Mouse (Mus musculus) neural tube, embryonic 15.5 days (tissue): ENCODE measurements around the gene Palm. TPM values are rescaled to one million over a fixed set of nuclear protein-coding genes. Genes with fewer than 3 reads are reported as not detected.
A peak's percentile ranks its signal among the peaks of the same experiment; 100 is the strongest.

Source experiments
- ATAC-seq: fragments of 200-750 bp; cut with Nextera tagmentation; 2 replicates; pipeline ENCODE4 v1.8.0; 2017; ENCODE audit warnings: mild to moderate bottlenecking, moderate TSS enrichment, moderate library complexity; ENCODE audit not compliant: low FRiP score
- H3K27ac ChIP-seq: fragments of 300-500 bp; sonication (generic); replicated peaks from 2 replicates; pipeline ENCODE4 v1.5.1; 2015; ENCODE audit warnings: mild to moderate bottlenecking, inconsistent platforms
- H3K27me3 ChIP-seq: fragments of 300-500 bp; sonication (generic); replicated peaks from 2 replicates; pipeline ENCODE4 v1.6.1; 2015; ENCODE audit warnings: inconsistent platforms
- H3K36me3 ChIP-seq: fragments of 300-500 bp; sonication (generic); 2 replicates; pipeline ENCODE4 v1.6.1; 2015; ENCODE audit warnings: inconsistent platforms
- H3K4me1 ChIP-seq: fragments of 300-500 bp; sonication (generic); 2 replicates; pipeline ENCODE4 v1.6.1; 2015; ENCODE audit warnings: inconsistent platforms
- H3K4me2 ChIP-seq: fragments of 300-500 bp; sonication (generic); 2 replicates; pipeline ENCODE4 v1.6.1; 2015; ENCODE audit warnings: inconsistent platforms, mild to moderate bottlenecking, moderate library complexity
- H3K4me3 ChIP-seq: fragments of 300-500 bp; sonication (generic); replicated peaks from 2 replicates; pipeline ENCODE4 v1.5.1; 2015; ENCODE audit warnings: mild to moderate bottlenecking, inconsistent platforms
- H3K9ac ChIP-seq: fragments of 300-500 bp; sonication (generic); replicated peaks from 2 replicates; pipeline ENCODE4 v1.6.1; 2015; ENCODE audit warnings: mild to moderate bottlenecking, inconsistent platforms
- H3K9me3 ChIP-seq: fragments of 300-500 bp; sonication (generic); replicated peaks from 2 replicates; pipeline ENCODE4 v1.6.1; 2016; ENCODE audit warnings: inconsistent platforms
- WGBS: fragments of 180-500 bp; shearing (Covaris S2); methylation state at CpG from one replicate; pipeline ENCODE4 v1.1.7; 2015; ENCODE audit warnings: mixed read lengths; 5-methylcytosine and 5-hydroxymethylcytosine counted together
- polyA plus RNA-seq: library from polyadenylated mRNA; unstranded; fragments of >200 nt; fragmentation: Nextera tagmentation; extraction: Ambion mirVana; gene quantifications from 2 replicates; pipeline ENCODE4 v1.2.1, GENCODE M21; 2015

Gene Palm
- polyA plus RNA-seq, 1 experiment from 2014 or later: 256 TPM

DNA sequence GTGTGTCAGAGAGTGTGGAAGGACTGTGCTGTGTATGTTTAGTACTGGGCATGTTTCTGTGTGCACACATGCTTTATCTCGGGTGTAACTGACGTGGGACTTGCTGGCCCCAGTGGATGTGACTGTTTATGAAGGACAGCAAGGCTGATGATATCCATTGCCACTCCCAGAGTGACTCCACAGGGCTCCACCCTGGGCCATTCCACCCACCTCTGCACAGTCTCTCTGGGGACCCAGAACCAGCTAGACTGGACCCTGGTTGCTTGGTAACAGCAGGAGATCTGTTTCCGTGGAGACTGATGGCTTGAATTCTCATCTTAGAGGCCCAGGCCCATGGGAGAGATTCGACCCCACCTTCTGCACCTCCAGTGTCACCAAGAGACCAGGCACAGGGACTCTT lies 24.9 kb downstream of the Palm start:
- H3K27ac ChIP-seq: no peak overlapping the region
- WGBS: 72% methylated on average over 4 of the region's 4 CpGs
- no peak overlapping the region for H3K9ac ChIP-seq
- no peaks in the 10 kb centered on the region for H3K9me3 ChIP-seq
- H3K27me3 ChIP-seq: no peaks in the 10 kb centered on the region
- H3K4me2 ChIP-seq: no peak overlapping the region
- peaks cover 64% of the 10 kb centered on the region for H3K36me3 ChIP-seq
- H3K4me3 ChIP-seq: no peak overlapping the region
- H3K4me1 ChIP-seq: peaks cover 10% of the 10 kb centered on the region; the same call in 1 of the 2 replicates
- no peak for ATAC-seq

DNA sequence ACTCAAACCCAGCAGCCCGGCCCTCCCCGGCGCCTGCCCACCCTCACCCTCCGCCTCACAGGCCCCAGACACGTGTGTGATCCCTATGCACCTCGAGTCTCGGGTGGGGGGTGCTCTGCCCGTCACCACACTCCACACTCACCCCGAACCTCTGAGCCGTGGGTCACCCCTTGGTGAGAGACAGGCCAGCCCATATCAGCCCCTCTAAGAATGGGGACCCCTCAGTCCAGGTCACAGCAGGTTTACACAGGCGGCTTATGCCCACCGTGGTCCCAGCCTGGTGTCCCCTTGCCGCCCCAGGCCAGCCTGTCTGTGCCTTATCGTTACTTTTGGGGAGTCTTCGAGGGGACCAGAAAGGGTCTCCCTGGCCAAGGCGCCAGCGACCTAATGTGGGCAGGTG lies 26.2 kb downstream of the Palm start:
- WGBS: 94% methylated on average over 17 of the region's 17 CpGs
- peaks cover 60% of the 10 kb centered on the region for H3K36me3 ChIP-seq
- H3K4me1 ChIP-seq: peaks cover 10% of the 10 kb centered on the region; the same call in 1 of the 2 replicates
- no peak for ATAC-seq
- no peaks in the 10 kb centered on the region for H3K27me3 ChIP-seq
- H3K4me3 ChIP-seq: no peak overlapping the region
- no peak overlapping the region for H3K27ac ChIP-seq
- no peak overlapping the region for H3K9ac ChIP-seq
- no peak overlapping the region for H3K4me2 ChIP-seq
- H3K9me3 ChIP-seq: no peaks in the 10 kb centered on the region

DNA sequence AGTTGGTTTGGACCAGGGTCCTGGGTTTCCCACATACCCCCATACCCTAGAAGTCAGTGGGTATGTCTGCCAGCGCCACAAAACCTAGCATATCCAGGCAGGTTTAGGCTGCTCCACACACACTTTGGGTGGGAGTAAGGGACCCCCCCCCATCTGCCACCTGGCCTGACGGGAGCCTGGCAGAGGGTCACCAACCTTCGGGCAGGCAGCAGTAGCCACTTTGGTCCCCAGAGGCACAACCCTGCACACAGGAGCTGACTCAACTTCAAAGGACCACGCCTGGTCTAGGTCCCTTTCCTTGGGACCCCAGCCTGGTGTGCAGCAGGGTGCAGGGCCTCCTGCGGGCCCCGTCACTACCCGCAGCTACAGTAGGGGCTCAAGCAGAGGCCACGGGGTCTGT lies 26.9 kb downstream of the Palm start:
- H3K27me3 ChIP-seq: no peaks in the 10 kb centered on the region
- WGBS: 91% methylated on average over 8 of the region's 8 CpGs
- no peaks in the 10 kb centered on the region for H3K9me3 ChIP-seq
- ATAC-seq: no peak
- no peak overlapping the region for H3K4me3 ChIP-seq
- no peak overlapping the region for H3K9ac ChIP-seq
- H3K36me3 ChIP-seq: peaks cover 54% of the 10 kb centered on the region
- H3K4me2 ChIP-seq: no peak overlapping the region
- peaks cover 10% of the 10 kb centered on the region; the same call in 1 of the 2 replicates for H3K4me1 ChIP-seq
- no peak overlapping the region for H3K27ac ChIP-seq

DNA sequence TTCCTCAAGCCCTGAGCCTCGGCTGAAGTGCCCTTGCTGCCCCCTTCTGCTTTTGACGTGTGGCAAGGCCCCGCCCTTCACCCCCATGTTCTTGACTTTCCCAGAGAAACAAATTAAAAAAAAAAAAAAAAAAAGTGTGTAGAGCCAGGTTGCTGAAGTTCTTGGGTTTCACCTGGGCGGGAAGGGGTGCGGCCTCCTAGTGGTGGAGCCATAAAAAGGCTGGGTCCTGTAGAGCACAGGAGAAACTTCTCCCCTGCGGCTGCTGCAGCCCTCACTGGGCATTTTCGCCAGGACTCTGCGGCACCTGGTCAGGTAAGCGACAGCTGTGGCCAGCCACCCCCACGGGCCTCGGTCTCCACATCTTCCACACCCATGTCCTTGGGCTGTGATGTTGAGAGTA lies 27.4 kb downstream of the Palm start, which contains the start of gene Misp:
TSS of gene Misp (plus strand) at position 208 of the 400 bp plus-strand sequence.
- 75% methylated on average over 11 of the region's 11 CpGs for WGBS
- no peak within 1 kb of the TSS for H3K27ac ChIP-seq
- H3K36me3 ChIP-seq: peaks cover 49% of the 10 kb centered on the region
- no peaks in the 10 kb centered on the region for H3K9me3 ChIP-seq
- ATAC-seq: no peak
- no peaks in the 10 kb centered on the region for H3K27me3 ChIP-seq
- H3K4me2 ChIP-seq: no peak within 1 kb of the TSS
- no peak within 1 kb of the TSS for H3K4me3 ChIP-seq
- no peak within 1 kb of the TSS for H3K9ac ChIP-seq
- H3K4me1 ChIP-seq: peaks cover 10% of the 10 kb centered on the region; the same call in 1 of the 2 replicates

DNA sequence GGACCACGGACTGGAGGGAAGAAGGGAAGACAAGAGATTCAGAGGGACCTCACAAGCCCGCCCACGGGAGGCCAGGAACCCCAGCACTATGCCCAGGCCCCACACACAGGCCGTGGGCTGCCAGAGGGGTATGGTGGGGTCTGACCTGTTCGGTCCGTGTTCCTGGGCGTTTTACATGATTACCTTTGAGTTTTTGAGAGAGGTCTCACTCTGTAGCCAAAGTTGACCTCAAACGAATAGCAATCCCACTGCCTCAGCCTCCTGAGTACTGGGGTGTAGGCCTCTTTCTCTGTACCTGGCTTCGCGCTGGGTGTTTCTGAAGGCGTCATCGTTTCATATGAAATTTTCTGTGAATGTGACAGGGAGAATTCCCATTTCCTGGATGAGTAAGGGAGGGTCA lies 28.4 kb downstream of the Palm start:
- H3K27ac ChIP-seq: no peak overlapping the region
- no peak for ATAC-seq
- 91% methylated on average over 12 of the region's 12 CpGs for WGBS
- no peak overlapping the region for H3K4me3 ChIP-seq
- H3K9ac ChIP-seq: no peak overlapping the region
- H3K27me3 ChIP-seq: no peaks in the 10 kb centered on the region
- H3K4me1 ChIP-seq: peaks cover 10% of the 10 kb centered on the region; the same call in 1 of the 2 replicates
- no peak overlapping the region; the same call in 1 of the 2 replicates for H3K4me2 ChIP-seq
- H3K9me3 ChIP-seq: no peaks in the 10 kb centered on the region
- H3K36me3 ChIP-seq: peaks cover 39% of the 10 kb centered on the region

DNA sequence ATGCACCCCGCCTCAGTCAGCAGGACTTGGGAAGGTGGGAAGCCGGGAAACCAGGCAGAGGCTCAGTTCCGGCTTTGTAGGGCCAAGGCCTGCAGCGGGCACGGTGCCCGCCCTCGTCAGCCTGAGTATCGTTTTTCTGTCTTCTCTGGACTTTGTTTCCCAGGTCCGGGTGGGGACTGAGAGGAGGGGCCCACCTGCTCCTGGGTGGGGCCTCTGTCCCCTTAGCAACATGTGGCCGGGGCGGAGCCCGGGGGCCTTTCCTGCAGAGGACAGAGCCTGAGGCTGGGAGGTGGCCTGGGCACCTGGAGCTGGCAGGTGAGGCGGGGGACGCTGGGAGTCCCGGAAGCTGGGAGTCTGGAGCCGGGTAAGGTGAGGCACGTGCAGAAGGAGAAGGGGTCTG lies 29.0 kb downstream of the Palm start:
- Histone ChIP-seq H3K27ac (no peak overlapping the region), H3K4me2 (peak overlapping the region; percentile 5; the same call in 1 of the 2 replicates), H3K9ac (no peak overlapping the region), H3K9me3 (no peaks in the 10 kb centered on the region), H3K4me3 (no peak overlapping the region), H3K4me1 (peaks cover 10% of the 10 kb centered on the region; the same call in 1 of the 2 replicates), H3K27me3 (no peaks in the 10 kb centered on the region), H3K36me3 (peaks cover 35% of the 10 kb centered on the region)
- 41% methylated on average over 16 of the region's 17 CpGs for WGBS
- ATAC-seq: no peak

DNA sequence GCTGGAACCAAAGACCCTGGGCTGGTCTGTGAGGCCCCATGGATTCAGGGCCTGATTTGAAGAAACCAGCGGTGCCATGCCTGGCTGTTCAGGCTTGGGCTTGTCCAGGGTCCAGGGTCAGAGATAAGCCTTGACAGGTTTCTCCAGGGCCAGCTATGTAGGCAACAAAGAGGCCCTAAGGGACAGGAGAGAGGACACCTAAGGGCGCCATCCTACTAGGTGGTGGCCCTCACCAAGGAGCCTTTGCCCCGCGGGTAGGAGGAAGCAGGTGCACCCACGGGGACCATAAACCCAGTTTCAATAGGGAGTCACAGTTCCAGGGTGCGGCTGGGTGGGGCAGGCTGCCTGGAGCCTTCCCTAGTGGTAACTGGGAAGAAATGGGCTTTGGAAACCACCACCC lies 29.6 kb downstream of the Palm start:
- no peaks in the 10 kb centered on the region for H3K9me3 ChIP-seq
- ATAC-seq: no peak
- peaks cover 10% of the 10 kb centered on the region; the same call in 1 of the 2 replicates for H3K4me1 ChIP-seq
- no peaks in the 10 kb centered on the region for H3K27me3 ChIP-seq
- no peak overlapping the region for H3K4me3 ChIP-seq
- H3K27ac ChIP-seq: no peak overlapping the region
- no peak overlapping the region for H3K9ac ChIP-seq
- H3K4me2 ChIP-seq: 0 out of 2 replicates have a peak overlapping the region, but pooled peaks have one; percentile 5
- peaks cover 35% of the 10 kb centered on the region for H3K36me3 ChIP-seq
- WGBS: 63% methylated on average over 6 of the region's 6 CpGs

DNA sequence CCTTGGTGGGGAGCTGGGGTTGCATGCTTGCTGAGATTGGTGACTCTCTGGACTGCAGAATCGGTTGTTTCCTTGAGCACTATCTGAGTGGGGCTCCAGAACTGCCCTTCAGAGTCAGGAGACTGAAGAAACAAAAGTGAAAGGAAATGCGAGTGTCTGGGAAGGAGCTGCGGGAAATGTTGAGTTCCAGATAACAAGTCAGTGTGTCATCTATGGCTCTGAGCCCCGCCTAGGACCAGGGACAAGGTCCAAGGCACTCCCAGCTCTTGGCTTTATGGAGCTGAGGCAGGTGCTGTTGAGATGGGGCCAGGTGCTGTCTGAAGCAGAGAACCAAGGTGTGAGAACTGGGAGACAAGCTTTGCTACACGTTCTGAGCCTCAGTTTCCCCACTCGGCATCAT lies 31.0 kb downstream of the Palm start:
- Histone ChIP-seq H3K27ac (no peak overlapping the region), H3K4me3 (no peak overlapping the region), H3K9me3 (no peaks in the 10 kb centered on the region), H3K4me2 (no peak overlapping the region), H3K4me1 (peaks cover 10% of the 10 kb centered on the region; the same call in 1 of the 2 replicates), H3K27me3 (no peaks in the 10 kb centered on the region), H3K9ac (no peak overlapping the region), H3K36me3 (peaks cover 22% of the 10 kb centered on the region)
- no peak for ATAC-seq
- WGBS: 75% methylated on average over 6 of the region's 6 CpGs

DNA sequence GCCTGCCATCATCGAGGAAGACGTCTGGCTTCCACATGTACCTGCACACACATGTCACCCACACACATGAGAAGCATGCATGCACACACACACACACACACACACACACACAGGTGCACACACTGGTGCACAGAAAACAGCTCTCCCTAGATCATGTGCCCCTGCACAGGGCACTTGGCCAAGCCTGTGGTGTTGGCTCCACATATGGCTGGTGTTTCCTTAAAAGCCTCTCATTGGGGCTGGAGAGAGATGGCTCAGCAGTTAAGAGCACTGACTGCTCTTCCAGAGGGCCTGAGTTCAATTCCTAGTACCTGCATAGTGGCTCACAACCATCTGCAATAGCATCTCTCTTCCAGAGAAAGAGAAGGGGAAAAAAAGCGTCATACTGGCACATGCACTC lies 38.2 kb downstream of the Palm start:
- no peaks in the 10 kb centered on the region for H3K36me3 ChIP-seq
- no peak for ATAC-seq
- H3K4me1 ChIP-seq: 0 out of 2 replicates have a peak, but pooled peaks cover 5% of the 10 kb centered on the region
- 88% methylated on average over 3 of the region's 3 CpGs for WGBS
- H3K27ac ChIP-seq: no peak overlapping the region
- no peak overlapping the region for H3K4me2 ChIP-seq
- no peak overlapping the region for H3K4me3 ChIP-seq
- no peak overlapping the region for H3K9ac ChIP-seq
- H3K9me3 ChIP-seq: no peaks in the 10 kb centered on the region
- 0 out of 2 replicates have a peak, but pooled peaks cover 3% of the 10 kb centered on the region for H3K27me3 ChIP-seq

DNA sequence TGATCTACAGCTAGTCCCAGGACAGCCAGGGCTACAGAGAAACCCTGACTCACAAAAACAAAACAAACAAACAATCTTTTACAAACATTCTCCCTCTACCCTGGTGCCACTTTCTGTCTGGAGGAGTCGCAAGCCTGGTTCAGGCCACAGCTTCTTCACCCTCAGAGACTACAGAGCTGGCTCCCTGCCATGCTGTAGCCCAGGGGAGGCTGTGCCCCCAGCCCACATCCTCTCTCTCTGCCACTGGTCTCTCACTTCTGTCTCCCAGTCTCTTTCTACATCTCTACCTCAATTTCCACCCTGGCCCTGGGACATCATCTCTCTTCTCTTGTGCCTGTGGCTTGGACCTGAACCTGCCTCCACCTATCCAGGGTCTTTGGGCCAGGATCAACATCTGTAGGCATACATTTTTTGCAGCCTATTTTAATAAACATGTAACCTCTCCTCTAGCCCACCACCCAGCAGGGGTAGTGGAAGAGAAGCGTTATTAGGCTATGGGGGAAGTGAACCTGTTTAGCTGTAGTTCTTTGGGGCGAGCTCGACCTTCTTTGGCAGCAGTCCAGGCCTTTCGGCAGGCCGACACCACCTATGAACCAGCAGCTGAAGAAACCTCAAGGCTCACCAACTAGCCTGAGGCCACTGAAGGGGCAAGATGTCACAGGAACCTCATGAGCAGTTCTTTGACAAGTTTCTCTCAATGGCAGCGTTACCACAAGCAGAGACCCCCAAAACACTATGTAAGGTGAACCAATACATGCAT lies 38.8 kb downstream of the Palm start:
- Histone ChIP-seq H3K9ac (no peak overlapping the region), H3K27ac (no peak overlapping the region), H3K4me1 (0 out of 2 replicates have a peak, but pooled peaks cover 5% of the 10 kb centered on the region), H3K4me3 (no peak overlapping the region), H3K27me3 (0 out of 2 replicates have a peak, but pooled peaks cover 3% of the 10 kb centered on the region), H3K36me3 (no peaks in the 10 kb centered on the region), H3K4me2 (no peak overlapping the region), H3K9me3 (no peaks in the 10 kb centered on the region)
- whole genome bisulfite sequencing: 79% methylated on average over 7 of the region's 7 CpGs
- ATAC-seq: no peak

DNA sequence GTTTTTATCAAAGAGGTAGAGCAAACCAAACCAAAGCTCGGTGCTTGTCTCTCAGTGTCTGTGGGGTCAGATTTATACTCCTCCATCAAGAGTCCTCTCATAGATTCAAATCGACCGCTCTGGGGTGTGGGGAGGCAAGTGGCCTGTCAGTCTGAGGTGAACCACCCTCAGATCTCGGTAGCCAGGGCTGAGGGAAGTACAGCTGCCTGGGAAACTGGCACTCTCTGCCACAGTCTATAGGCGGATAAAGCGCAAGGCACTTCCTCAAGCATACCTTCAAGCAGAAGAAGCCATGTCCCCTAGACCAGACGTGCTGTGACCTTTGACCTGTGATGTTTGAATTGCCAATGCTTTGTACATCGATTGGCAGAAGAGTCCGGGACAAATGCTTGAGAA lies 39.4 kb downstream of the Palm start:
- Histone ChIP-seq H3K36me3 (no peaks in the 10 kb centered on the region), H3K27ac (no peak overlapping the region), H3K4me2 (no peak overlapping the region), H3K9me3 (no peaks in the 10 kb centered on the region), H3K4me3 (no peak overlapping the region), H3K27me3 (0 out of 2 replicates have a peak, but pooled peaks cover 3% of the 10 kb centered on the region), H3K9ac (no peak overlapping the region), H3K4me1 (0 out of 2 replicates have a peak, but pooled peaks cover 5% of the 10 kb centered on the region)
- 77% methylated on average over 9 of the region's 9 CpGs for WGBS
- no peak for ATAC-seq
